ENCODE assay signal across 8 mouse cellular contexts in genomic region chr10:116582738-116583137, GRCm38 (mm10). TPM values are rescaled to one million over a fixed set of nuclear protein-coding genes. Genes with fewer than 3 reads are reported as not detected.
A peak's percentile ranks its signal among the peaks of the same experiment; 100 is the strongest.
DNase-seq lines count a peak whose midpoint lies in the region; ATAC-seq and TF ChIP-seq lines count a peak whose summit lies in the region.

No protein-coding gene starts in this region.

- intact Hi-C loops in heart, postnatal 14 days (cut with DNase I) = loop anchor here (5.0 kb wide), 4 partner anchors 50 to 255 kb away; no protein-coding TSS in a partner anchor

- peaks cover 11% of the 10 kb centered on the region for H3K4me1 ChIP-seq in limb, embryonic 12.5 days (replicated peaks)
- H3K4me1 ChIP-seq in midbrain, embryonic 12.5 days = peaks cover 14% of the 10 kb centered on the region
- H3K4me1 ChIP-seq in stomach, embryonic 16.5 days (ENCODE audit: control insufficient read depth, insufficient read depth, low read length) = no peaks in the 10 kb centered on the region

- H3K9me3 ChIP-seq in limb, embryonic 12.5 days = no peaks in the 10 kb centered on the region
- H3K9me3 ChIP-seq in midbrain, embryonic 12.5 days = no peaks in the 10 kb centered on the region
- no peaks in the 10 kb centered on the region for H3K9me3 ChIP-seq in stomach, embryonic 16.5 days (replicated peaks; ENCODE audit: control insufficient read depth, low read length)

- H3K4me3 ChIP-seq in layer of hippocampus, adult 2 months = peak overlapping the region; percentile 77
- peak overlapping the region; percentile 97 for H3K4me3 ChIP-seq in limb, embryonic 12.5 days (replicated peaks)
- H3K4me3 ChIP-seq in midbrain, embryonic 12.5 days = peak overlapping the region; percentile 97
- H3K4me3 ChIP-seq in stomach, embryonic 16.5 days (replicated peaks; ENCODE audit: low read length) = peak overlapping the region; percentile 97

- H3K27ac ChIP-seq in layer of hippocampus, adult 2 months = peak overlapping the region; percentile 98
- H3K27ac ChIP-seq in limb, embryonic 12.5 days = no peak overlapping the region
- H3K27ac ChIP-seq in midbrain, embryonic 12.5 days (replicated peaks) = no peak overlapping the region
- no peak overlapping the region for H3K27ac ChIP-seq in stomach, embryonic 16.5 days (ENCODE audit: low read length)

- peak overlapping the region; percentile 62 for H3K4me2 ChIP-seq in limb, embryonic 12.5 days
- peak overlapping the region; percentile 75 for H3K4me2 ChIP-seq in midbrain, embryonic 12.5 days (replicated peaks)
- H3K4me2 ChIP-seq in stomach, embryonic 16.5 days (ENCODE audit: low read depth, low read length) = peak overlapping the region; percentile 61

- no peak overlapping the region for H3K9ac ChIP-seq in limb, embryonic 12.5 days (replicated peaks)
- no peak overlapping the region for H3K9ac ChIP-seq in midbrain, embryonic 12.5 days (replicated peaks)
- no peak overlapping the region for H3K9ac ChIP-seq in stomach, embryonic 16.5 days (ENCODE audit: low read length)

- H3K36me3 ChIP-seq in limb, embryonic 12.5 days = peaks cover 13% of the 10 kb centered on the region; the same call in 1 of the 2 replicates
- peaks cover 4% of the 10 kb centered on the region; the same call in 1 of the 2 replicates for H3K36me3 ChIP-seq in midbrain, embryonic 12.5 days
- H3K36me3 ChIP-seq in stomach, embryonic 16.5 days (ENCODE audit: control insufficient read depth, insufficient read depth, low read length) = no peaks in the 10 kb centered on the region

- no peaks in the 10 kb centered on the region for H3K27me3 ChIP-seq in limb, embryonic 12.5 days
- H3K27me3 ChIP-seq in midbrain, embryonic 12.5 days = no peaks in the 10 kb centered on the region
- no peaks in the 10 kb centered on the region for H3K27me3 ChIP-seq in stomach, embryonic 16.5 days (ENCODE audit: control insufficient read depth, insufficient read depth, low read length)

- ATAC-seq in limb, embryonic 12.5 days (ENCODE audit: insufficient number of reproducible peaks, insufficient read depth, low FRiP score, low TSS enrichment, low read depth) = no peak
- no peak for ATAC-seq in midbrain, embryonic 12.5 days (ENCODE audit: low FRiP score, low read depth)
- no peak for ATAC-seq in stomach, embryonic 16.5 days (ENCODE audit: insufficient read depth, low FRiP score)

- WGBS in limb, embryonic 12.5 days = 33% methylated on average over 6 of the region's 6 CpGs
- 33% methylated on average over 6 of the region's 6 CpGs for WGBS in midbrain, embryonic 12.5 days
- WGBS in stomach, embryonic 16.5 days = 23% methylated on average over 6 of the region's 6 CpGs

- TF ChIP-seq CTCF in layer of hippocampus, adult 2 months (conservative IDR thresholded peaks at IDR 0.05) = no peak

- DNase-seq in layer of hippocampus, adult 2 months (ENCODE audit: low spot score in 2 of 2) = peak in 1 of 2 experiments; percentile 18
- no peak for DNase-seq in layer of hippocampus, postnatal 36 days
- peak; percentile 50 for DNase-seq in embryo, embryonic 10.5 days (ENCODE audit: low spot score)
- DNase-seq in heart, postnatal 14 days = peak; percentile 11 to 25
- DNase-seq in urinary bladder, postnatal 25 days (ENCODE audit: low spot score) = no peak

RNA-seq across cellular contexts. Expression of gene Cnot2, which starts 1.4 kb away (rescaled TPM):
- 10 to 100 TPM; 87.5 to 92.5 TPM for total RNA-seq in layer of hippocampus, adult 2 months (2021)
- 10 to 100 TPM; 87.0 to 90.6 TPM for total RNA-seq in layer of hippocampus, postnatal 36 days (2021)
- total RNA-seq in heart, postnatal 14 days (2021) = 10 to 100 TPM; 49.1 to 51.7 TPM
- polyA plus RNA-seq in limb, embryonic 12.5 days (2016; fragmentation: Nextera tagmentation; extraction: Ambion mirVana) = 148 and 150 TPM in 2 replicates
- polyA plus RNA-seq in midbrain, embryonic 12.5 days (2016; fragmentation: Nextera tagmentation; extraction: Ambion mirVana) = 122 and 123 TPM in 2 replicates
- polyA plus RNA-seq in stomach, embryonic 16.5 days (2015; fragmentation: Nextera tagmentation; extraction: Ambion mirVana) = 82.3 and 83.5 TPM in 2 replicates

Comparison
In these comparisons a context has a peak if more than half of its experiments do, and no peak if none do; other contexts are left out.
1. DNase-seq: peak in embryo, embryonic 10.5 days (single experiment) and heart, postnatal 14 days (2 of 2); none in layer of hippocampus, postnatal 36 days (0 of 2) and urinary bladder, postnatal 25 days (single experiment).
2. Peak in every context shown above with its lines, with median percentiles within 50 percentile points of each other: H3K4me3 ChIP-seq and H3K4me2 ChIP-seq.